Mouse (Mus musculus) heart, postnatal 0 days (tissue): ENCODE measurements around the gene Astn2. TPM values are rescaled to one million over a fixed set of nuclear protein-coding genes. Genes with fewer than 3 reads are reported as not detected.

Experiments
- ATAC-seq: fragments of 200-750 bp; cut with Nextera tagmentation; 2 replicates; pipeline ENCODE4 v1.8.0; 2017; ENCODE audit warnings: low read depth, moderate number of reproducible peaks, moderate library complexity; ENCODE audit not compliant: insufficient read depth
- DNase-seq: peaks from one replicate; pipeline ENCODE4 v3.0.0-alpha.2; 2016; ENCODE audit warnings: low spot score
- H3K27ac ChIP-seq: fragments of 300-500 bp; sonication (generic); 2 replicates; pipeline ENCODE4 v1.5.1; 2014; ENCODE audit warnings: low read depth, mild to moderate bottlenecking
- H3K27me3 ChIP-seq: fragments of 300-500 bp; sonication (generic); 2 replicates; pipeline ENCODE4 v1.6.1; 2014; ENCODE audit warnings: low read length, mixed read lengths; ENCODE audit not compliant: control insufficient read depth, insufficient read depth
- H3K36me3 ChIP-seq: fragments of 300-500 bp; sonication (generic); replicated peaks from 2 replicates; pipeline ENCODE4 v1.6.1; 2014; ENCODE audit warnings: low read length, mixed read lengths; ENCODE audit not compliant: control insufficient read depth, insufficient read depth
- H3K4me1 ChIP-seq: fragments of 300-500 bp; sonication (generic); 2 replicates; pipeline ENCODE4 v1.6.1; 2014; ENCODE audit warnings: antibody characterized with exemption; ENCODE audit not compliant: control insufficient read depth, insufficient read depth
- H3K4me2 ChIP-seq: fragments of 300-500 bp; sonication (generic); 2 replicates; pipeline ENCODE4 v1.6.1; 2014; ENCODE audit warnings: low read depth, mild to moderate bottlenecking, low read length, moderate library complexity
- H3K4me3 ChIP-seq: fragments of 300-500 bp; sonication (generic); 2 replicates; pipeline ENCODE4 v1.5.1; 2014; ENCODE audit warnings: low read depth, low read length
- H3K9ac ChIP-seq: fragments of 300-500 bp; sonication (generic); replicated peaks from 2 replicates; pipeline ENCODE4 v1.6.1; 2014; ENCODE audit warnings: low read depth, low read length, mixed read lengths
- H3K9me3 ChIP-seq: fragments of 300-500 bp; sonication (generic); replicated peaks from 2 replicates; pipeline ENCODE4 v1.6.1; 2016; ENCODE audit warnings: low read length; ENCODE audit not compliant: control insufficient read depth
- CTCF ChIP-seq: IDR thresholded peaks from 2 replicates; pipeline ENCODE4 v1.5.1; 2016; ENCODE audit warnings: antibody characterized with exemption, control low read depth, low read depth
- EP300 ChIP-seq: IDR thresholded peaks from 2 replicates; pipeline ENCODE4 v1.6.1; 2016; ENCODE audit warnings: antibody characterized with exemption, low read depth
- WGBS: fragments of 180-500 bp; shearing (Covaris S2); extraction: QIAGEN DNeasy Blood & Tissue Kit; methylation state at CpG from one replicate; pipeline ENCODE4 v1.1.7; 2014; 5-methylcytosine and 5-hydroxymethylcytosine counted together
- polyA plus RNA-seq: library from polyadenylated mRNA; unstranded; fragments of >200 nt; fragmentation: Nextera tagmentation; extraction: Ambion mirVana; gene quantifications from 2 replicates; pipeline ENCODE4 v1.2.1, GENCODE M21; 2015
- total RNA-seq: library from RNA; depleted of rRNA; stranded (reverse); fragments of >200 nt; gene quantifications from 2 replicates; pipeline ENCODE4 v1.2.3, GENCODE M21; 2014; ENCODE audit warnings: low replicate concordance

Astn2 gene
- total and polyA plus RNA-seq, 2 experiments from 2014 or later = 0.25 to 3.7 TPM

DNA sequence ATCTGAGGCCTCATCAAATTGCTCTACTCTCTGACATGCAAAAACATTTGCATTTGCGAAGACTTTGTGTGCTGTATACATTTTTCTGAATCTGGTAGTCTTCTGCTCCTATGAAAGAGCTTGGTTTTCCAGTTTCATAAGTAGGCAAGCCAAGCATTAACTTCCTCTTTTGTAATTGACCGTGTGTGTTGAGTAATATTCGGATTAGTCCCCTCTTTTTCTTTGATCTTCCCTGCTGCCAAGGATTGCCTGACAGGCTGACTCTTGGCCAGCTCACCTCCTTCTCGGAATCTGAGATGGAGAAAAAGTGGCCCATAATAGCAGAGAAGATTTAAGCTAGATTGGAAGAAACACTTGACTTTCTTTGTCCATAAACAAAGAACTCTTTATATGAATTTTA, 838.9 kb downstream of the Astn2 start:
- H3K36me3 ChIP-seq = no peaks in the 10 kb centered on the region
- H3K4me3 ChIP-seq = no peak overlapping the region
- H3K4me2 ChIP-seq = no peak overlapping the region
- H3K9me3 ChIP-seq = no peaks in the 10 kb centered on the region
- ATAC-seq (no peak), DNase-seq (no peak)
- no peaks in the 10 kb centered on the region for H3K4me1 ChIP-seq
- TF ChIP-seq EP300 = no peak
- no peak for TF ChIP-seq CTCF
- H3K27me3 ChIP-seq = no peaks in the 10 kb centered on the region
- no peak overlapping the region for H3K27ac ChIP-seq
- no peak overlapping the region for H3K9ac ChIP-seq
- 65% methylated on average over 4 of the region's 4 CpGs for WGBS

DNA sequence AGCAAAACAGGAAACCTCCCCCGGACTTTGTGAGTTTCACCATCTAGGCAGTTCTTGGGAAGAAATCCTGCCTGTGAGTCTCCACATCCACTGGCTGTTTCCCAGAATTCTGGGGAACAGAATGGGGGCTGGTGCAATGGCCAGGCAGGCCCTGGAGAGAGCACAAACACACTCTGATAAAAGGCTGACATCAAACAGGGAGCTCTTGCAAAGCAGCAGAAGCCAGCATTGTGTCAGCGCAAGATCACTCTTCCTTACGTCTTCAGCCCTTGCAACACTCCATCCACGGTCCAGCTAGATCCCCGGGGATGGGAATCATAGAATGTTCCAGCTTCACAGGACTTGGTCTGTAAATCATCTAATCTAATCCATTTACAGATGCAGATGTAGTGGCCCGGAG, 855.9 kb downstream of the Astn2 start:
- peak; percentile 7 for DNase-seq
- Histone ChIP-seq H3K27ac (no peak overlapping the region), H3K27me3 (no peaks in the 10 kb centered on the region), H3K4me3 (no peak overlapping the region), H3K9ac (no peak overlapping the region), H3K4me1 (no peaks in the 10 kb centered on the region), H3K4me2 (no peak overlapping the region), H3K36me3 (no peaks in the 10 kb centered on the region), H3K9me3 (no peaks in the 10 kb centered on the region)
- TF ChIP-seq CTCF (no peak), EP300 (no peak)
- peak; percentile 27; the same call in 1 of the 2 replicates for ATAC-seq
- WGBS = 35% methylated on average over 6 of the region's 6 CpGs

DNA sequence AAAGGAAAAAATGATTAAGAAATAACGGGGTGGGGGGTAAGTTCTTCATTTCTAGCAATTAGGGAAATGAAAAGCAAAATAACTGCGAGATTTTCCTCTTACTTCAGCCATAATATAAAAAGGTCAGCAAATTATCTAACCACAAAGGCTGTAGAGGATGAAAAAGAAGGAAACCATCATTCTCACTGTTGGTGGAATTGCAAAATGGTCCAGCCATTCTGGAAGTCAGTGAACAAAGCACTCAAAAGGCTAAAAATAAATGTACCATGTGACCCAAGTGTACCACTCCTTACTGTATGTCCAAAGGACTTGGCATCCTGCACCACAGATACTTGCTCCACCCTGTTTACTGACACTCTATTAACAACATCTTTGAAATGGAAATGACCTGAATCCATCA, 858.8 kb downstream of the Astn2 start:
- H3K36me3 ChIP-seq = no peaks in the 10 kb centered on the region
- ATAC-seq (no peak), DNase-seq (no peak)
- H3K4me2 ChIP-seq = no peak overlapping the region
- no peaks in the 10 kb centered on the region for H3K9me3 ChIP-seq
- TF ChIP-seq EP300 = no peak
- TF ChIP-seq CTCF = no peak
- H3K4me3 ChIP-seq = no peak overlapping the region
- H3K4me1 ChIP-seq = no peaks in the 10 kb centered on the region
- no peaks in the 10 kb centered on the region for H3K27me3 ChIP-seq
- no peak overlapping the region for H3K27ac ChIP-seq
- WGBS = 65% methylated on average over 2 of the region's 2 CpGs
- no peak overlapping the region for H3K9ac ChIP-seq

DNA sequence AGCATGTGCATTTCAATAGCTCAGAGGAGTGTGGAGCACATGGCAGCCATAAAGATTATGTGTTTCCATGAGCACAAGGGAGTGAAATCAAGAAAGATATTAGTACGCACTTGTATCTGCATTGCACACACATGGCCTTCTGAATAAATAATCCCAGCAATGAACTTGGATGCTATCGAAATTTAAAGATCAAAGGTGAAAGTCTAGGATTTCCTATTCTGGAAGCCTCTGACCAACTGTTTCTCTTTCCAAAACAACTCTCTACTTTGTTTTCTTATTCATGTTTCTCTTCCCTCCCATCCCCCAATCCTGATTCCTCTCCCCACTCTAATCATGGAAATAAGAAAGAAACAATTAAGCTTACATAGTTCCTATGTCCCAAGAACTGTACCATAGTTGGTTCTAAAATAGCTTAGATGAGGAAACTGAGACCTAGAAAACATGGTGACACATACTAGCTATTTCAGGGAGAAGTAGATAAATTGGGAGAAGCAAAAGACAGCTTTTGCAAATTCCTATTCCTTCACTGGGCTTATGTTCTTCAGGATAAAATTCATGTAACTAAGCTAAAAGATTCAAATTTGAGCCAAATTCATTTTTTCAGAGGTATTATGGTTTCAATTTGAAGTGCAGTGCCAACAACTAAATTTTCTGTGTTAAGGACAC, 872.2 kb downstream of the Astn2 start:
- Histone ChIP-seq H3K4me2 (no peak overlapping the region), H3K4me3 (no peak overlapping the region), H3K9ac (no peak overlapping the region), H3K36me3 (no peaks in the 10 kb centered on the region), H3K27me3 (no peaks in the 10 kb centered on the region), H3K4me1 (no peaks in the 10 kb centered on the region), H3K27ac (no peak overlapping the region), H3K9me3 (no peaks in the 10 kb centered on the region)
- TF ChIP-seq EP300 = no peak
- TF ChIP-seq CTCF = no peak
- no peak for ATAC-seq
- DNase-seq = no peak
- 66% methylated on average over 2 of the region's 2 CpGs for WGBS

DNA sequence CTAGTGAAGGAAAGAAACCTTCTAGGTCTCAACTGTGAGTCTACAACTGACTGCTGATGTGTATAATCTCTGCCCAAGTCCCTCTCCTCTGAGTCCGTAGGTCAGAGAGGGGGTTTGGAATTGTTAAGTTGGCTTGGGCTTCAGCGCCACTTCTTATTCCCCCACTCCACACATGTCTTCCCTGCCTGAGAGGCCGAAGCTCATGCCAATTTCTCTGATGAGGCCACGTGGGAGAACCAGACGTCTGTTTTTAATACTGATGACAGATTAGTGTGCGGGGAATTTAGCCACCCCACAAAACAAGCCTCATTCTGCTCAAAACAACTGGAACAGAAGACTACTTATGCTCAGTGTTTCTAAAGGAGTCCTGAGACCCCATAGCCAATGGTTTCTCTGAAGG, 872.8 kb downstream of the Astn2 start:
- WGBS = 51% methylated on average over 6 of the region's 6 CpGs
- TF ChIP-seq CTCF (no peak), EP300 (no peak)
- no peak overlapping the region for H3K9ac ChIP-seq
- no peak overlapping the region for H3K4me3 ChIP-seq
- no peak overlapping the region for H3K4me2 ChIP-seq
- no peaks in the 10 kb centered on the region for H3K4me1 ChIP-seq
- ATAC-seq (no peak), DNase-seq (no peak)
- H3K27me3 ChIP-seq = no peaks in the 10 kb centered on the region
- H3K36me3 ChIP-seq = no peaks in the 10 kb centered on the region
- H3K27ac ChIP-seq = no peak overlapping the region
- no peaks in the 10 kb centered on the region for H3K9me3 ChIP-seq

DNA sequence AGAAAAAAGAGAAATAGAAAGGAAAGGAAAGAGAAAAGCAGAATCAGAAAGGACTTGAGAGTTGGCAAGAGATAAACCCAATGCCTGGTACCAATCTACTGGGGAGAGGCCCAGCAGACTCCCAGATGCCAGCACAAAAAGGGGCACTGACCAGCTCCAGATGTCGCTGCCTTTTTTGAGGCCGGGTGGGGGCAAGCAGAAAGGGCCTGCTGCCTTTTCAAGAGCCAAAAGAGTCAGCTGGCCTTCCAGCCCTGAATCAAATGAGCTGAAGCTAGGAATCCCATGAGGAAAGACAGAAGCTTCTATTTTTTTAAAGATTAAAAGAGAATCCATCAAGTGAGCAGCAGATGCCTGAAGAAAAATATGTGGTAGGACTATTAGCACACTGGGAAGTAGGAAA, 873.5 kb downstream of the Astn2 start:
- no peaks in the 10 kb centered on the region for H3K9me3 ChIP-seq
- TF ChIP-seq EP300 = no peak
- TF ChIP-seq CTCF = no peak
- H3K4me3 ChIP-seq = no peak overlapping the region
- DNase-seq = no peak
- ATAC-seq = no peak
- no peak overlapping the region for H3K4me2 ChIP-seq
- H3K9ac ChIP-seq = no peak overlapping the region
- no peak overlapping the region for H3K27ac ChIP-seq
- no peaks in the 10 kb centered on the region for H3K36me3 ChIP-seq
- WGBS = 74% methylated on average over 2 of the region's 2 CpGs
- H3K27me3 ChIP-seq = no peaks in the 10 kb centered on the region
- H3K4me1 ChIP-seq = no peaks in the 10 kb centered on the region
